Mouse (Mus musculus) monocyte, adult 2 months (primary cell): ENCODE results near the gene Apod.
"Not testable (repeated sequence)": the region's sequence is repeated elsewhere in the genome, so short reads cannot be mapped to it uniquely, and the experiment has no call there.

Source experiments
- DNase-seq, 2 experiments: peaks; one replicate each; pipeline ENCODE4 v3.0.0; 2022; ENCODE audit warnings: low spot score in 2 of 2, low read depth in 1 of 2

Apod gene

DNA sequence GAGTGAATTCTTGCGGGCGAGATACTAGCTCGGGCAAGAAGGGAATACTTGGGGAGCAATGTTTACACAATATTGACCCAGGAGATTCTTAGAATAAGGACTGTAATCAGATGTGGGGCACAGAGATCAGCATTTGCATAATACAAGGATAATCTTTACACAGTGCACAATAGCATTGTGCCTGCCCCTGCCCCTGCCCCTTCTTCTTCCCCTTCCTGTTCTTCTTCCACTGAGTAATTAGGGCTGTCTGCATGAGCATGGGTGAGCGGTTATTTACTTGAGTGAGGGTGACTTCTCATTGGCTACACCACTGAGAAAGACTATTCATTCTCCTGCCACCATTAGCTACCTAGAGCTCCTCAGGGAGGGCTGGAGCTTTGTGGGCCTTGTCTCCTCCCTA is 6.9 kb upstream of the Apod start:
- DNase-seq: no peak

- DNase-seq: no peak
Measured at GRCm38 (mm10) chr16:31320954-31321353, 6.3 kb upstream of the Apod start.

DNA sequence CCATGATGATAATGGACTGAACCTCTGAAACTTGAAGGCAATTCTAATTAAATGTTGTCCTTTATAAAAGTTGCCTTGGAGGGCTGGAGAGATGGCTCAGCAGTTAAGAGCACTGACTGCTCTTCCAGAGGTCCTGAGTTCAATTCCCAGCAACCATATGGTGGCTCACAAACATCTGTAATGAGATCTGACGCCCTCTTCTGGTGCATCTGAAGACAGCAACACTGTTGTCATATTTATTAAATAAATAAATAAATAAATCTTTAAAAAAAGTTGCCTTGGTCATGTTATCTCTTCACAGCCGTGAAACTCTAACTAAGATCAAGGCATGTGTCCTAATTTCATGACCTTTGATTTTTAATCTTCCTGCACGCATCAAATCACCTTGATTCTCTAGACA is 5.1 kb upstream of the Apod start:
- DNase-seq: not testable (repeated sequence)

- no peak for DNase-seq
Measured at GRCm38 (mm10) chr16:31319316-31319715, 4.7 kb upstream of the Apod start.

DNA sequence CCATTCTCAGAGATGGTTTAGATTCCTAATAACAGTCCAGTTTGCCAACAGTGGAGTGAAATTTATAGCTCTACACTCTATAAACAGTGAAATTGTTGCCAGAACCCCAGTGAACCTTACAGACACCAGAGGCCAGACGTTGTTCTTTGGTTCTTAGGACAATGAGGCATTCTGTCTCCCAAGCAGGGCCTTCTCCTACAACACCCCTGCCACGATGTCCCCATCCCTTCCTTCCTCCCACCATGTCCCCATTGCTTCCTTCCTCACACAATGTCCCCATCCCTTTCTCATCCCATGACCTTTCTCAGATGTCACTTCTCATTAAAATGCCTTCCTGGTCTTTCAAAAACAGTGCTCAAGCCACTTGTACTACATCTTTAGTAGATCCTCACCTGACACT is 3.8 kb upstream of the Apod start:
- no peak for DNase-seq

DNA sequence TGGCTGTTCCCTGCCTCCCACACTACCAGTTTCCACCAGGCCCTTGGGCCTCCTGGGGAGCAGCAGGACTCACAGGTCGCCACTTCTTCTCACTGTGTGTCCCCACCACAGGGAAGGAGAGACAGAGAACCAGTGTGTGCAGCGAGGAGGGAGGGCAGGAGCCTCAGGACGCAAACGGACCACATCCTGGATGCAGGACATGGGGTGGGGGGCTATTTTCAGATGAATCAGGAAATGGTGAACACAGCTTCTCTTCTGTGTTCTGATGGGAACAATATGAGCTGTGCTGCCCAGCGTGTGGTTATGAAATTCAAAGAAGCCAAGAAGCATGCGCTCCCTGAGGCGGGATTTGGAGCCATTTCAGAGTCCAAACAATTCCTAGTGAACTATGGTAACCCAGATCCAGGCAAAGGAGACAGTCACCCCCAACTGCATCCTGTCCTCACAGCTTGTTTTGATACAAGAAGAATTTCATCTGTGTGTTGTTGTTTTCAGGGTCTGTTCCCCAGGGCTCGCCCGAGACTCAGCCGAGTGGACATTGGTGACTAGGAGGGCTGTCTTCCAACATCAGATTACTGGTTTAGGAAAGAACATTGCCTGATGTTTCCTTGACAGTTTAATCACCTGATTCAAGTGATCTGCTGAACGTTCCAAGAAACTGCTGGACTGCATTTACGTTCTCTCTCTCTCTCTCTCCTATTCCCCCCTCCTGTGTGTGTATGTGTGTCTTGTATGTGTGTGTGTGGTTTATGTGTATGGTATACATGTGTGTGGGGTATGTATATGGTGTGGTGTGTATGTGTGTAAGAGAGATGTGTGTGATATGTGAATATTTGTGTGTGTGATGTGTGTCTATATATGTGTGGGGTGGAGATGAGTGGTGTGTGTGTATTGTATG is 1.9 kb upstream of the Apod start:
- DNase-seq: not testable (repeated sequence)

- DNase-seq: no peak
Measured at GRCm38 (mm10) chr16:31315294-31315693, 686 bp upstream of the Apod start.

DNA sequence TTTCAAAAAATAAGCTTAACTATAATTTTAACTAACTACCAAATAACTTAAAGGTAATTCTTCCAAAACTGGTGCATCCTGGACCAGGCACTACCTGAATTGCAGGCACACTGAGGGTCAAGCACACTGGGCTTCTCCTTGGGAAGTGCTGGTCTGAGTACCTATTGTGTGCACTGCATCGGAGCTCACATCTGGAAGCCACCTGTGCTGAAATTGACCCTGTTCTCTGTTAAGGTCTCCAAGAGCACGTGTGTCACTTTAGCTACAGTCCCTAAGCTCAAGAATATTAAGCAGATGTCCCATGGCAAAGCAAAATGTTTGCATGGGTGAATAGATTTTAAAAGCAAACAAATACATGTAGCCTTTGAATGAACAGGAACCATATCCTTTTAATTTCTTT is 997 bp downstream of the Apod start:
- no peak for DNase-seq

DNA sequence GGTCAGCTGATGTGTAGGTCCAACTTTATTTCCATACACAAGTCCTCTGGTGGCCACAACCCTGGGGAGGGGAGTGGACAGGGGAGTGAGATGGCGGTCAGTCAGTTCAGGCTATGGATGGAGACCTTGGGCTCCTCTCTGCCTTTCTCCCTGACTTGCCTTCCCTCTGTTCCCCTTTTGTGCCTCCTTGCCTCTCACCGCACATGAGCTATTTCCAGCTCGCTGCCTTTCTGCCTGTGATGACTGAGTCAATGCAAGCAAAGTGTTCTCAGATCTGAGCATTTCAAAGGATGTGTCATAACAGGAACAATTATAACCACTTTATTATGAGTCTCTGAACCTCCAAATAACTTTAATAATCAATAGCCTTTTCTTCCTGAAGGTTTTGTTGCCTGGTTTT is 2.3 kb downstream of the Apod start:
- DNase-seq: no peak

DNA sequence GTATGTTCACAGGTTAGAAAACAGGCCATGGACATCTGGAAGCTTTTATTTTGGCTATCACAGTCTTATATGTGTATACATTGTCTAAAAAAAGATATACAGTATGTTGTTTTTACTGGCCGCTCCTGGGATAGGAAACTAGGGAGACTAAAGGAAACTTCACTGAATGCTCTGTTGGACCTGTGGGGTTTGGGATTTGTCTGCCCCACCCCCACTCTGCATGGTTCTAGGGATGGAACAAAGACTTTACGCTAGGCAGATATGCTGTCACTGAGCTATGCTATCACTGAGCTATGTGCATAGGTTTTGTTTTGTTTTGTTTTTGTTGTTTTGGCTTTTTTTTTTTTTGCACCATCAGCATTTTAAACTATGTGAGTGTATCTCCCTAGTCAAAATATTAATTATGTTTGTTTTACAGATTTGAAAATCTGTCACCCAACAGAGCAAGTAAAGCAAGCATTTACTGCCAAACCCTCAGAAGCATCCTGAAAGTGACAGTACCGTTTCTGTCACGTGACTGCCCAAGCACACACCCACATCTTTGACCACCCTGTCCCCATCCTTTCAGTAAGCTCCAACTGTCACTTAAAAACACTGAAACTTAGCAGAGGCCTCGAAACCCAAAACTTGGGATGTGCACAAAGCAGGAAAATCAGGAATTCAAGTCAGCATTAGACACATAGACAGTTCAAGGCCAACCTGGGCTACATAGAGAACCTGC is 9.2 kb downstream of the Apod start:
- DNase-seq: no peak

- DNase-seq: no peak
Measured at GRCm38 (mm10) chr16:31303276-31303675, 11.3 kb downstream of the Apod start.

DNA sequence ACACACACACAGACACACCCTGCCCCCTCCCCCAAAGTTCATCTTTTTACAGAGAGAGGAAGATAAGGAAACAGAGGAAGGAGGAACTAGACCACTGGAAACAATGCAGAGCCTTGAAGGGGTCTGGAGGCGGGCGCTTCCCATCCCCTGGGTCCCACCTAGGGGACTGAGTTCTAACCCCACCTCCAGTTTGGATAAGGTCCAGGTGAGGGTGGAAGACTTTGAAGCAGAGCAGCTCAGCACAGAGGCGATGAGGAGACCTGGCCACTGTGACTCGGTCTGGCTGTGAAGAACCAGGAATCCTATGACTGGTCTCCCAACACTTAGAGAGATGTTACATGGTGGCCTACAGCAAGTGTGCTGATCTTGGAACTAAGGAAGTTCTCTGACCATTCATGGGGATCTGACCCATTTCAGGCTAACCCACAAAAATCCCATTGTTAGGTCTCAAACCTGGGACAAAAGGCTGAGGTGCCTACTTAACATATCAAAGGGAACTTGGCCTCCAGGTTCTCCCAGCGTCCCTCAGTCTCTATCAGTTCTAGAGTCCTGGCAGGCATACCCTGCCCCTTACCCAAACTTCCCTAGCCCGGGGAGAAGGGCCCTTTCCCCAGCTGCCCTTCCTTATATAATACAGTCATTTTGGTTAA is 13.6 kb downstream of the Apod start:
- no peak for DNase-seq

DNA sequence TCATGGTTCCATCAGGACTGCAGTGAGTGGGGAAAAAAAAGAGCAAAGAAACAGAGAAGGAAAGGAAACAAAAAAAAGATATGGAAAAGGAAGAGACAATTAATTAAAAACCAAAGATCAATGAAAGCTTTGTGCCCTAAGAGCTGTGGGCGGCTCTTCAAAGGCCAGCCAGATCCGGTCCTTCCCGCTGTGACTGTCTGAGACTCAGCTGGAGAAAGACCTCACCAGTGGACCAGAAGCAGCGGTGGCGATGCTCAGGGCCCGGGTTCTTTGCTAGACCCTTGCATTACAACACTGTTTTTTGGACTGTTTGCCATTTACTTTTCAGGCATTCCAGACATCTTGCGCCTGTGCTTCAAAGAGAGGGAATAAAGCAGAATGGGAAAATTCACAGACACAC is 14.1 kb downstream of the Apod start:
- no peak for DNase-seq

GRCm38 (mm10) chr16:31299960-31300353 is 14.7 kb downstream of the Apod start:
- no peak for DNase-seq

DNA sequence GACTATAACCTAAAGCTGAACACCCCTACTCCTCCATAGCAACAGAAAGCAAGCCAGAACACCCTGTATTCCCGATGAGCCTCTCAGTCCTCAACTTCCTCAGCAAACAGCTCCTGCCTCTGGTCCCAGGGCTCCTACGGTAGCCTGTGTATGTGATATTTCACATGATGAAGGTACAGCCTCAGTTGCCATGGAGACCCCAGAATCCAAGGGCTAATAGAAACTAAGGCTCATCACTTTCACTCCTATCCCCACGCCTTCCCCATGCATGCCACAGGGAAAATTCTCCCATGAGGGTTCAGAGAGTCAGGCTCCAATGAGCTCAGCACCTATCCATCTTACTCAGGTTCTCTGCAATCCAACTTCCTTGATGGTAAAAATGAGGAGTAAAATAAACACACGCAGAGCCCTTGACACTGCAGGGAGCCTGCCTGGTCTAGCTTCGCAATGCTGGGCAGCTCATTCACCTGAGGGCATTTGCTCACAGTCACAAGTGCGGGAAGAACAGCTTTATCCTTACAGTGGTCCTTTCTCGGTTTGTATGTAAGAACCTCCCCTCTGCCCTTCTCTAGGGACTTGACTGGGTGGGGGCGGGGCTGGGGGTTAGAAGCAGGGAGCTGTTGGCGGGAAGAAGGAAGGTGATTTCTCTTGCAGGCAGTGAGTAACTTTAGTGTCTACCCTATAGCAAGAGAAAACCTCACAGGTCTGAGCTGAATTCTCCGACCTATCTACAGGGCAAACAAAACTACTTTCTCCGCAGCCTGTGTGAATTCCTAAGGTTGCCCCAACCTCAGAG is 15.2 kb downstream of the Apod start:
- no peak for DNase-seq

DNA sequence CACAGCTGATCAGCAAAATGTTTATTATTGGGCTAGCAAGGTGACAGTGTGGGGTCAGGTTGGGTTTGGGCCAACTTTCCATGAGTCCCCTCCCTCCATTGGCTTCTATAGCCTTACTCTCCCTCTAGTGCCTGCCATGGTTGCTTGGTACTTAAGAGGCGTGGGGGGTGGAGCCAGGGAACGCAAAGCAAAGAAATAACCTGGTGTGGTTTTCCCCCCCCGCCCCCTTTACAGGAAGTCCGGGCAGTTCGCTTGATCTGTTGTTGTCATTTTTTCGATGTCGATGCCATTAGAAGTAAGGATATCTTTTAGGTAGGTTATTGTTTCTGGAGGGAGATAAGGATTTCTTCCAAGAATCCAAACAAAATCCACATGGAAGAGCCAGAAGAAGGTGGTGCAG is 17.5 kb downstream of the Apod start:
- DNase-seq: no peak

DNA sequence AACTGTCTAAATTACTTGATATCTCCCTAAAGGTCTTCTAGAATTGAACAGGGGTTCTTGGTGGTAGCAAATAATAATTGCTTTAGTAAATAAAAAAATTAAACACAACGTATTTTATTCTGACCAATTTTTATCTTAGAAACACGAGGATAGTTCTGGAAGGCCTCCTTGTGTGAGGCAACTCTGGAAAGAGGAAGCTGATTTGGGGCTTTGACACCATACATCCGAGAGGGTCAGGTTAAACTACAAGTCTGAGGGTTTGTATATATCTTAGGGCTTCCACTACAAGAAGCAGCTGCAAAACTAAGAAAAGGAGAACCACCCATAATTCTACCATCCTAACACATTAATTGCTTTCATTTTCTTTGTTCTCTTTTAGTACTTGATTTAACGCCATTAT is 20.8 kb downstream of the Apod start:
- no peak for DNase-seq

GRCm38 (mm10) chr16:31290751-31291365 is 23.8 kb downstream of the Apod start:
- DNase-seq: peak; percentile 29 to 47

DNA sequence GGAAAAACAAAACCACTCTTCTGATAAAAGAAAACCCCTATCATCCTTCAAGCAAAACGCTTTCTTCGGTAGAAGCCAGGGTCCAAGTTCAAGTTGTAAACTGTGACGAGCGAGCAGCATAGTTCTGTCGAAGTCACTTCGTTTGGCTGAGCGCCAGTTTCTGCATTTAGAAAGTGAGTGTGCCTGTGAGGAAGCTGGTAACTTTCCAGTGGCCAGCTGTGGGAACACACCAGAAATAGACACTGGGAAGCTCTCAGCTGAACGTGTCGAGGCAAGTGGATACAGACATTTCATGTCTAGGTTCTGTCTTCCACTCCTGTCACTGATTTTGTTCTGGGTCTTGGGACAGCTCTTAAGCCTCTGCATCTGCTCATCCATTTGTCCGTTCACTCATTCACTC is 24.3 kb downstream of the Apod start:
- peak; percentile 66 to 78 for DNase-seq

GRCm38 (mm10) chr16:31287712-31288111 is 26.9 kb downstream of the Apod start:
- no peak for DNase-seq
